Mouse (Mus musculus) gonadal fat pad, adult 2 months (tissue): ENCODE measurements around the gene Trmu. TPM values are rescaled to one million over a fixed set of nuclear protein-coding genes. Genes with fewer than 3 reads are reported as not detected.
"Not testable (repeated sequence)": the region's sequence is repeated elsewhere in the genome, so short reads cannot be mapped to it uniquely, and the experiment has no call there.

Experiments used
- DNase-seq: peaks from one replicate; pipeline ENCODE4 v3.0.0-alpha.2; 2012; ENCODE audit warnings: low read depth
- polyA plus RNA-seq: library from polyadenylated mRNA; depleted of rRNA; stranded (reverse); fragments of >200 nt; gene quantifications from 2 replicates; pipeline ENCODE4 v1.2.3, GENCODE M21; 2012; rRNA removed

Trmu gene
- polyA plus RNA-seq: 36.5 and 36.8 TPM in 2 replicates

GRCm38 (mm10) chr15:85878848-85879497 is at the start of gene Trmu:
TSS of gene Trmu (plus strand) at chr15:85879312.
- DNase-seq: no peak

DNA sequence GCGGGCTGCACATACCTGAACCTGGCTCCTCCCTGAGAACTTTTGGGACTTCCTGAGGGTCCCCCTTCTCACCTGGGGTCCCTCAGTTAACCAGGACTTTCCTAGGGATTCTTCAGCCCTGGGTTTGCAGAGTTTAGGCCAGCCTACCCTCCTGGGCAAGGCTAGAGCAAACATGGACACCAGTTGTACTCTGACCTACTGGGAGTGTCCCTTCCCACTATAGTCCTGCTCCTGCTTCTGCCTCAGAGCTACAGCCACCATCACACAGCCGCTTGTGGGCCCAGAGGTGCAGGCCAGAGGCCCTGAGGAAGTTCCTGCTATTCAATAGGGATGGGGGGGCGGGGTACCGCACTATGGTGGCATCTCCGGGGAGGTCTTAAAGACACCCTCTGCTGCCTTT is 49.6 kb upstream of the Trmu start:
- no peak for DNase-seq

- no peak for DNase-seq
Measured at GRCm38 (mm10) chr15:85831954-85832590, 47.0 kb upstream of the Trmu start, which contains the start of gene Ttc38. TSS of gene Ttc38 (plus strand) at chr15:85832306.

GRCm38 (mm10) chr15:85832599-85832998 is 46.5 kb upstream of the Trmu start:
- DNase-seq: no peak

- DNase-seq: no peak
Measured at GRCm38 (mm10) chr15:85835335-85835734, 43.8 kb upstream of the Trmu start.

- no peak for DNase-seq
Measured at GRCm38 (mm10) chr15:85836887-85837286, 42.2 kb upstream of the Trmu start.

GRCm38 (mm10) chr15:85840983-85841382 is 38.1 kb upstream of the Trmu start:
- no peak for DNase-seq

GRCm38 (mm10) chr15:85841796-85842360 is 37.2 kb upstream of the Trmu start:
- no peak for DNase-seq

GRCm38 (mm10) chr15:85845071-85845470 is 34.0 kb upstream of the Trmu start:
- DNase-seq: no peak

GRCm38 (mm10) chr15:85851656-85852392 is 27.3 kb upstream of the Trmu start:
- DNase-seq: no peak

- no peak for DNase-seq
Measured at GRCm38 (mm10) chr15:85858980-85859489, 20.1 kb upstream of the Trmu start.

- peak; percentile 84 for DNase-seq
Measured at GRCm38 (mm10) chr15:85859490-85860031, 19.6 kb upstream of the Trmu start, which contains the start of gene Gtse1. TSS of gene Gtse1 (plus strand) at chr15:85859745.

GRCm38 (mm10) chr15:85865913-85866312 is 13.2 kb upstream of the Trmu start:
- DNase-seq: not testable (repeated sequence)

GRCm38 (mm10) chr15:85867696-85868095 is 11.4 kb upstream of the Trmu start:
- DNase-seq: no peak

GRCm38 (mm10) chr15:85877336-85877735 is 1.8 kb upstream of the Trmu start:
- DNase-seq: no peak

DNA sequence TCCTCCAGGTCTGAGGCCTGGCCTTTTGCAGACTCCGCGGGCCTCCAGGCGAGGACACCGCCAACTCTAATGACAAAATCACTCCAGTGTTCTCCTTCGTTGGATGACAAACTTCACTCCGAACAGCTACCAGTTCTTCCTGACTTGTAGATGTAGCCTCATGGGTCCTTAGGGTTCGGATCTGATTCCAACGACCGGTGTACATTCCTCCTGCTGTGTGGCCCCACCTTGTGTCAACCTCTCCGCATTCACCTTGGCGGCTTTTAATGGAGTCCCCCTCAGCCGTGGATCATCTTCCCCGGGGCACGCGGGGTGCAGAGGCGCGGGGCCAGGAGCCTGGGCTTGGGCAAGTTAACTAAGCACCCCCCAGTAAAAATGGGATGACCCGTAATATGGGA is 385 bp downstream of the Trmu start:
- DNase-seq: no peak

DNA sequence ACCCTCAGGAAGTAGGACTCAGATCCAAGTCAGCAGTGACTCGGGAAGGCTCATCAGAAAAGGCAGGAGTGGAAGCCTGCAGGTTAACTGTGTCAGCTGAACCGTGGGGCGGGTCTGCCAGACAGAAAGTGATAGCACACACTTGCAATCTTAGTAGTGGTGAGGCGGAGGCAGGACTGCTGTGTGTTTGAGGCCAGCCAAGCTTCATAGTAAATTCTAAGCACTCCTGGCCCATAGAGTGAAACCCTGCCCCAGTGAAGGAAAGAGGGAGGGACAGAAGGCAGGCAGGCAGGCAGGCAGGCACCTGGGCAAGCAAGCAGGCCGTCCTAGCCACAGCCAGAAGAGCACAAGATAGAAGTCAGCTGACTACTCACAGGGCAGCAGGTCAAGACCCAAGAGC is 6.5 kb downstream of the Trmu start:
- DNase-seq: no peak

DNA sequence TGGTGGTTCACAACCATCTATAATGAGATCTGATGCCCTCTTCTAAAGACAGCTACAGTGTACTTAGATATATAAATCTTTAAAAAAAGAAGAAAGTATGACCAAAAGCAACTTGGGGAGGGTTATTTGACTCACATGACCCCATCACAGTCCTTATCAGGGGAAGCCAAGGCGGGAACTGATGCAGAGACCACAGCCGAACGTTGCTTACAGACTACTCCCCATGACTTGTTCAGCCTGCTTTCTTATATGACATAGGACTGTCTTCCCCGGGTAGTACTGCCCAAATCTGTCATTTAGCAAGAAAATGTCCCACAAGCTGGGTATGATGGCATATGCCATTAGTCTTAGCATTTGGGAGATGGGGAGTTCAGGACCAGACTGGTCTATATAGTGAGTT is 10.1 kb downstream of the Trmu start:
- no peak for DNase-seq

- DNase-seq: no peak
Measured at GRCm38 (mm10) chr15:85891971-85892370, 12.9 kb downstream of the Trmu start.

GRCm38 (mm10) chr15:85892498-85893118 is 13.5 kb downstream of the Trmu start:
- no peak for DNase-seq

DNA sequence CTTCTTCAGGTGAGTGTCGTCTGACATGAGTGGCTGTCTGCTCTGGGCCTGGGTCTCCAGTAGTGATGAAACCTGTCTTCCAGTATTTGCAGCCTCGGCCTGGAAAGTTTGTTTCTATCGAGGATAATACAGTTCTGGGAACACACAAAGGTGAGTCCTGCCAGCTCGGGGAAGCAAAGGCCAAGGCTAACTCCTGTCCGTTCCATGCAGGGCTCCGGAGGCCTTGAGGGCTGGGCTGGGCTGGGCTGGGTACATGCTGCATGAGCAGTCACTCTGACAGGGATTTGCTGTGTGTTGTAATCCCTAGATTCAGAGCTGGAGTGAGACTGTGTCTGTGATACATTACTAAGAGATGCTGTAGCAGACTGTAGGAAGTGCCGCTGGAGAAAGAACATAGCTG is 14.8 kb downstream of the Trmu start:
- DNase-seq: no peak
